Mouse (Mus musculus): Measurements from ENCODE around the gene Atoh8.

The Atoh8 gene

DNA sequence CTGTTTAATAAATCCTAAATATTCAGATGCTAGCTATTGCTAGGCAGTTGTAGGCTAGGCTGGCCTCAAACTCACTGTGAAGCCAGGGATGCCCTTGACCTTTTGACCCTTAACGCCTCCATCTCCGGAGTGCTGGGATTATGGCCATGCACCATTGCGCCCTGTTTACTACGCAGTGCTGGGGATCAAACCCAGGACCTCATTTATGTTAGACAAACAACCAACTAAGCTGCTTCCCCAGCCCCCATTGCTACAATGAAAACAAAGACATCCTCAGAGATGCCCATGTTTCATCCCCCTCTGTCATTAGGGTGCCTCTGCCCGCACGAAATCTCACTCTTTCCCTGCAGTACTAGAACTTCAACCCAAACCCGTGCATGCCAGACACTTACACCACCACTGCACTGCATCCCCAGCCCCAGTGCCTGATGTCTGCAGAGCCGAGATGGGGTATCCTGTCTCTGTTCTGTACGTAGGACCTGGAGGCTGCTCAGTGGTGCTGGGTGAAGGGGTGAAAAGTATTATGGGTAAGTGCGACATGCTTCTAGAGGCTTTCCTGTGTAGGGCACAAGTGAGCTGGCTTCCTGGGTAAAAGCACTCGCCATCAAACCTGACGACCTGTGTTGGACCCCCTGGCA, 26.4 kb upstream of the Atoh8 start:
- H3K27me3 ChIP-seq (ENCODE audit: insufficient read depth, low read length) = peaks cover 32% of the 10 kb centered on the region
- peaks cover 26% of the 10 kb centered on the region for H3K4me1 ChIP-seq (replicated peaks; ENCODE audit: low read depth, low read length)
- no peaks in the 10 kb centered on the region for H3K36me3 ChIP-seq (ENCODE audit: insufficient read depth, low read length)
- H3K9me3 ChIP-seq (ENCODE audit: low read length) = no peaks in the 10 kb centered on the region
- TF ChIP-seq NANOG (IDR thresholded peaks at IDR 0.05; ENCODE audit: borderline replicate concordance, low read length) = no peak
- H3K4me3 ChIP-seq (replicated peaks; ENCODE audit: low read length) = no peak overlapping the region

DNA sequence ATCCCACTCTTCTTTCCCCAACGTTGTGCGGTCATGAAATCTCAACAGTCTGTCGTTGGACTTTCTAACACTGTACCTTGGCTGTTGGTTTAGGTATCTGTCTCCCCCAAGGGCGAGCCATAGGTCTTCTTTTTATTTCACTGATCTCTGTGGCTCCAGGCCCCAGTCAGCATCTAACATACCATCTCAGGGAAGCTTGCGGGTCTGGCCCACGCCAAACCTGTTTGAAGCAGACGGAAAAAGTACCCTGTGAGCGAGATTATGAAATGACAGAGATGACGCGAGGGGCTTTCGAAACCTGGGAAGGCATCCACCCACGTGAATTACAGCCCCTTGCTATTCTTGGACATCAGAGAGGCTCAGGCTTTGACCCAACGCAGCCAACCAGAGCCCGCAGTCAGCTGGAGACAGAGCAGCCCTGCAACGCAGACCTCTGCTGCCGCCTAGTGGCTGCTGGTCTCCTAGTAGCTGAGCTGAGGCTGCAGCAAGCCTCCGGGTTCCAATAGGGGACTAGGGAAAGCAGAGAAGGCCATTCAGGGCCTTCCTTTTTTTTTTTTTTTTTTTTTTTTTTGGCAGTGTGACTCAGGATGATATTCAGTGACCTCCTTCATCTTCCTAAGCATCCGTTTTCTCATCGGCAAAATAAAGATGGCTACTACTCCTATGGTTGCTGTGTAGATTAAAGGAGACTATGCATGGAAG, 25.8 kb upstream of the Atoh8 start:
- Histone ChIP-seq H3K36me3 (ENCODE audit: insufficient read depth, low read length) (no peaks in the 10 kb centered on the region), H3K9me3 (ENCODE audit: low read length) (no peaks in the 10 kb centered on the region), H3K4me1 (replicated peaks; ENCODE audit: low read depth, low read length) (peaks cover 26% of the 10 kb centered on the region), H3K27me3 (ENCODE audit: insufficient read depth, low read length) (peaks cover 27% of the 10 kb centered on the region), H3K4me3 (replicated peaks; ENCODE audit: low read length) (no peak overlapping the region)
- TF ChIP-seq POU5F1 (IDR thresholded peaks at IDR 0.05; ENCODE audit: borderline replicate concordance, low read length) (no peak), CTCF (conservative IDR thresholded peaks at IDR 0.05; ENCODE audit: low read length) (peak; percentile 93)

DNA sequence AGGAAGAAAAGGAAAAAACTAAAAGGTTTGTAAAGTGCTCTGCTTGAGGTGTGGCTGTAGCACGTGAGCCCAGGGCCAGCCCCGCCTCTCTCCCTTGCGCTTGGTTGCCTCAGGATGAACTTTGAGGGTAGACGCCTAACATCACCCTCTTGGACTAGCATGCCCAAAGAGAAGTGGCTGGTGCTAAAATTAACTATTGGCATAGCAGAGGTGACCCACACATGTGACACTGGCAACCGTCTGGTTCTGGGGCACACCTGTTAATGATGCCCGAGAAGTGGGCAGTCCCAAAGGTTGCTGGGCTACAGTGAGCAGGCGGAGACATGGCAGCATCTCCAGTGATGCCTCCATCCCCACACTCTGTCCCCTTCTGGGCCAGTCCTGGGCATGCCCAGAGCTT, 24.1 kb upstream of the Atoh8 start:
- Histone ChIP-seq H3K27me3 (ENCODE audit: insufficient read depth, low read length) (peaks cover 13% of the 10 kb centered on the region), H3K4me3 (replicated peaks; ENCODE audit: low read length) (0 out of 2 replicates have a peak overlapping the region, but pooled peaks have one; percentile 7), H3K4me1 (replicated peaks; ENCODE audit: low read depth, low read length) (peaks cover 22% of the 10 kb centered on the region), H3K9me3 (ENCODE audit: low read length) (no peaks in the 10 kb centered on the region), H3K36me3 (ENCODE audit: insufficient read depth, low read length) (no peaks in the 10 kb centered on the region)
- TF ChIP-seq NANOG (IDR thresholded peaks at IDR 0.05; ENCODE audit: borderline replicate concordance, low read length) = no peak
- no peak for TF ChIP-seq CTCF (conservative IDR thresholded peaks at IDR 0.05; ENCODE audit: low read length)
- no peak for TF ChIP-seq POU5F1 (IDR thresholded peaks at IDR 0.05; ENCODE audit: borderline replicate concordance, low read length)

DNA sequence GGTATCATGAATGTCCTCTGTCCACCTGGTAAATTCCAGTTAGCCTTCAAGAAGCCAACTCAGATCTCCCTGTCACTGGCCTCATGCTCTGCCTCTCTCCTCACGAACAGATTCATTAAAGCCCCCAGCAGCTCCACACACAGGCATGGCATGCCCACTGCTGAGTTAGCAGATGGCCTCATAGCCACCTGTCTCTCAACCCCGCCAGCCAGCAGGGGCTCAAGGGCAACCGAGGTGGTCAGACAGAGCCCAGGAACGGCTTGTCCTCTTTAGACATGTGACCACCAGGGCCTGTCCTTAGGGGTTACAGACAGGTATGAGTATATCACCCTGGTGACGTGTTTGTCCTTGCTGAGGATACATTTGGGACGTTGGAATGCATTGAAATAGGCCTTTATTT, 19.9 kb upstream of the Atoh8 start:
- no peaks in the 10 kb centered on the region for H3K36me3 ChIP-seq (ENCODE audit: insufficient read depth, low read length)

DNA sequence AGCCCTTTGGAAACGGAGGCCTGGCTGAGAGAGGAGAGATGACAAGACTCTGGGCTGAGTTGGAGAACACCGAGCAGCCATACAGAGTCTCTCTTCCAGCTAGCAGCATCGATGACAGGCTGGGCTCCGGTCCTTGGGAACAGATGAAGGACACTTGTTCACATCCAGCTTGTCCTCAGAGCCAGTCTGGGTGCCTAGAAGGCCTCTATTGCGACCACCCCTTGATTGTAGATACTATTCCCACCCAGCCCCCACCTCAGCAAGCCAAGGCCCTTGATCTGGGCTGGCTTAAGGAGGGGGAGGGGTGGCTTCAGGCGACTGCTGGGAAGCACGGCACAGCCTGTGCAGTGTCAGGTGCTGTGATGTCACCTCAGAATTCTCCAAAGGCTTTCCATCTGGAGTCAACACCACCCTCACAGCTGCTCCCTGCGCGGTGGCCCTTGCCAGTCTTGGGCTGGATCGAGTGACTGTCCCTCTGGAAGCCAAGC, 19.3 kb upstream of the Atoh8 start:
- TF ChIP-seq POU5F1 (IDR thresholded peaks at IDR 0.05; ENCODE audit: borderline replicate concordance, low read length) (no peak), CTCF (conservative IDR thresholded peaks at IDR 0.05; ENCODE audit: low read length) (no peak), NANOG (IDR thresholded peaks at IDR 0.05; ENCODE audit: borderline replicate concordance, low read length) (no peak)

More for the DNA sequence above, 19.9 kb upstream of the Atoh8 start:
- TF ChIP-seq CTCF (conservative IDR thresholded peaks at IDR 0.05; ENCODE audit: low read length) (no peak), POU5F1 (IDR thresholded peaks at IDR 0.05; ENCODE audit: borderline replicate concordance, low read length) (no peak), NANOG (IDR thresholded peaks at IDR 0.05; ENCODE audit: borderline replicate concordance, low read length) (no peak)
- Histone ChIP-seq H3K27me3 (ENCODE audit: insufficient read depth, low read length) (peaks cover 13% of the 10 kb centered on the region), H3K4me3 (replicated peaks; ENCODE audit: low read length) (no peak overlapping the region), H3K9me3 (ENCODE audit: low read length) (no peaks in the 10 kb centered on the region), H3K4me1 (replicated peaks; ENCODE audit: low read depth, low read length) (peaks cover 15% of the 10 kb centered on the region)

DNA sequence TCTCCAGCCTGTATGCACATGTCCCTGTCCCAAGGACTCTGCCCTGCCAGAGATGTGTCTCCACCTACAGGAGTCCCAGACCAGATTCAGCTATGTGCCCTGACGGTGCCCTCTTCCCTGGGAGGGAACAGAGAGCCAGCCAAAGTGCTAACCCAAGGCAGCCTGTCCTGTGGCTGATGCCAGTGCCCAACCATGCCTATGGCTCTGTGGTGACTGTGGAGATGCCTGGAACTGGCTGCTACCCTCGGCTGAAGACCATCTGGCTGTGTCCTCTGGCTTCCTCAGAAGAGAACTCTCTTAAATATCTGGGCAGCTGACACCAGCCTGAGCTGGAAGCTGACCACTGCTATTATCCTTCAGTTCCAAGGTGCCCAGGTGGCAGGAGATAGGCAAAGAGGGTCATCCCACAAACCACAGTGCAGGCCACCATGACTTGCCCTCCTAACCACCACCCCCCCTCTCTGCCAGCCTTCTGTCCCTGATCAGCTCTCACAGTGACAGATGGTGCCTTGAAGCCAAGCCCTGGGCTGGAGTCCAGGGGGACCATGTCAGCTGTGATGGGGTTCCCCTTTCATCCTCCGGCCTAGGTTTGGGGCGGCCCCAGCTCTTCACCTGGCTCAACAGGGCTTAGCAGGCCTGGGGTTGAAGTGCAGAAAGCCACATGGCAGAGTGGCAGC, 18.7 kb upstream of the Atoh8 start:
- Histone ChIP-seq H3K27me3 (ENCODE audit: insufficient read depth, low read length) (peaks cover 11% of the 10 kb centered on the region; the same call in 1 of the 2 replicates), H3K9me3 (ENCODE audit: low read length) (no peaks in the 10 kb centered on the region), H3K36me3 (ENCODE audit: insufficient read depth, low read length) (no peaks in the 10 kb centered on the region), H3K4me1 (replicated peaks; ENCODE audit: low read depth, low read length) (peaks cover 7% of the 10 kb centered on the region), H3K4me3 (replicated peaks; ENCODE audit: low read length) (no peak overlapping the region)
- no peak for TF ChIP-seq NANOG (IDR thresholded peaks at IDR 0.05; ENCODE audit: borderline replicate concordance, low read length)
- no peak for TF ChIP-seq CTCF (conservative IDR thresholded peaks at IDR 0.05; ENCODE audit: low read length)
- TF ChIP-seq POU5F1 (IDR thresholded peaks at IDR 0.05; ENCODE audit: borderline replicate concordance, low read length) = no peak

More for the DNA sequence above, 19.3 kb upstream of the Atoh8 start:
- H3K27me3 ChIP-seq (ENCODE audit: insufficient read depth, low read length) = peaks cover 11% of the 10 kb centered on the region
- peaks cover 12% of the 10 kb centered on the region for H3K4me1 ChIP-seq (replicated peaks; ENCODE audit: low read depth, low read length)
- no peaks in the 10 kb centered on the region for H3K9me3 ChIP-seq (ENCODE audit: low read length)
- no peaks in the 10 kb centered on the region for H3K36me3 ChIP-seq (ENCODE audit: insufficient read depth, low read length)
- H3K4me3 ChIP-seq (replicated peaks; ENCODE audit: low read length) = no peak overlapping the region

DNA sequence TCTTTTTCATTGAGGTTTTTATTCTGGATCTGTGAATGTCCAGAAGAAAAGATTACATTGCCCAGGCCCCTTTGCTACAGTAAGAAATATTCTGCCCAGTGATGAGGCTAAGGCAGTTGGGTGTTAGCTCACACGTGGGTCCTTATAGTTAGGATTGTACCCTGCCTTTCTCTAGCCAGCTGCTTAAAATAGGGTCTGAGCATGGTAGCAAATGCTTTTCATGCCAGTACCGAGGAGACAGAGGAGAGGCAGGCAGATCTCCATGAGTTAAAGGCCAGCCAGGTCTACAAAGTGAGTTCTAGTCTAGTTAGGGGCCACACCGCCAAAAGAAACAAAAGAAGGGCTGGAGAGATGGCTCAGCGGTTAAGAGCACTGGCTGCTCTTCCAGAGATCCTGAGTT, 17.8 kb upstream of the Atoh8 start:
- H3K36me3 ChIP-seq (ENCODE audit: insufficient read depth, low read length) = no peaks in the 10 kb centered on the region
- no peaks in the 10 kb centered on the region for H3K9me3 ChIP-seq (ENCODE audit: low read length)
- H3K4me1 ChIP-seq (replicated peaks; ENCODE audit: low read depth, low read length) = peaks cover 3% of the 10 kb centered on the region; the same call in 1 of the 2 replicates
- H3K4me3 ChIP-seq (replicated peaks; ENCODE audit: low read length) = no peak overlapping the region
- H3K27me3 ChIP-seq (ENCODE audit: insufficient read depth, low read length) = peaks cover 16% of the 10 kb centered on the region
- TF ChIP-seq NANOG (IDR thresholded peaks at IDR 0.05; ENCODE audit: borderline replicate concordance, low read length) (no peak), POU5F1 (IDR thresholded peaks at IDR 0.05; ENCODE audit: borderline replicate concordance, low read length) (no peak), CTCF (conservative IDR thresholded peaks at IDR 0.05; ENCODE audit: low read length) (no peak)

DNA sequence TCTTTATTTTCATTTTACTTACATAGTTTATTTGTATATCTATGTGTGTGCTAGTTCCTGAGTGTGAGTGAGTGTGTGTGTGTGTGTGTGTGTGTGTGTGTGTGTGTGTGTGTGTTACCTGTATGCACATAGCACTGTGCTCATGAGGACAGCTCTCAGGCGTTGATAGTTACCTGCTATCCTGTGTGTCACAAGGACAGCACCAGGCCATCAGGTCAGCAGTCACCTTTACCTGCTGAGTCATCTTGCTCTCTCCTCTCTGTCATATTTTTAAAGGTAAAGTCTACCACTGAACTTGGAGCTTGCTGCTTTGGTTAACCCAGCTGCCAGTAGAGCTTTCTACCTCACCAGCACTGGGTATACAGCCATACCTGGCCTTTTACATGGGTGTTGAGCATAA, 17.1 kb upstream of the Atoh8 start:
- TF ChIP-seq CTCF (conservative IDR thresholded peaks at IDR 0.05; ENCODE audit: low read length) (no peak), NANOG (IDR thresholded peaks at IDR 0.05; ENCODE audit: borderline replicate concordance, low read length) (no peak), POU5F1 (IDR thresholded peaks at IDR 0.05; ENCODE audit: borderline replicate concordance, low read length) (no peak)
- H3K27me3 ChIP-seq (ENCODE audit: insufficient read depth, low read length) = peaks cover 21% of the 10 kb centered on the region
- no peak overlapping the region for H3K4me3 ChIP-seq (replicated peaks; ENCODE audit: low read length)
- H3K9me3 ChIP-seq (ENCODE audit: low read length) = no peaks in the 10 kb centered on the region
- peaks cover 3% of the 10 kb centered on the region; the same call in 1 of the 2 replicates for H3K4me1 ChIP-seq (replicated peaks; ENCODE audit: low read depth, low read length)
- H3K36me3 ChIP-seq (ENCODE audit: insufficient read depth, low read length) = no peaks in the 10 kb centered on the region
